Mouse (Mus musculus) neural tube, embryonic 13.5 days (tissue): Measurements from ENCODE around the gene Kmt2a. TPM values are rescaled to one million over a fixed set of nuclear protein-coding genes. Genes with fewer than 3 reads are reported as not detected.
A peak's percentile ranks its signal among the peaks of the same experiment; 100 is the strongest.
"Not testable (repeated sequence)": the region's sequence is repeated elsewhere in the genome, so short reads cannot be mapped to it uniquely, and the experiment has no call there.

Experiments
- ATAC-seq: fragments of 200-750 bp; cut with Nextera tagmentation; 2 replicates; pipeline ENCODE4 v1.8.0; 2017; ENCODE audit warnings: low read depth, mild to moderate bottlenecking, moderate TSS enrichment, moderate library complexity
- H3K27ac ChIP-seq: fragments of 300-500 bp; sonication (generic); replicated peaks from 2 replicates; pipeline ENCODE4 v1.5.1; 2015; ENCODE audit warnings: moderate library complexity, mild to moderate bottlenecking, inconsistent platforms
- H3K27me3 ChIP-seq: fragments of 300-500 bp; sonication (generic); 2 replicates; pipeline ENCODE4 v1.6.1; 2015; ENCODE audit warnings: mild to moderate bottlenecking, inconsistent platforms
- H3K36me3 ChIP-seq: fragments of 300-500 bp; sonication (generic); 2 replicates; pipeline ENCODE4 v1.6.1; 2015; ENCODE audit warnings: mild to moderate bottlenecking, inconsistent platforms
- H3K4me1 ChIP-seq: fragments of 300-500 bp; sonication (generic); replicated peaks from 2 replicates; pipeline ENCODE4 v1.6.1; 2015; ENCODE audit warnings: inconsistent platforms
- H3K4me2 ChIP-seq: fragments of 300-500 bp; sonication (generic); 2 replicates; pipeline ENCODE4 v1.6.1; 2015; ENCODE audit warnings: inconsistent platforms, mild to moderate bottlenecking, moderate library complexity
- H3K4me3 ChIP-seq: fragments of 300-500 bp; sonication (generic); 2 replicates; pipeline ENCODE4 v1.5.1; 2015; ENCODE audit warnings: mild to moderate bottlenecking, inconsistent platforms
- H3K9ac ChIP-seq: fragments of 300-500 bp; sonication (generic); 2 replicates; pipeline ENCODE4 v1.6.1; 2015; ENCODE audit warnings: moderate library complexity, mild to moderate bottlenecking, inconsistent platforms
- H3K9me3 ChIP-seq: fragments of 300-500 bp; sonication (generic); 2 replicates; pipeline ENCODE4 v1.6.1; 2016; ENCODE audit warnings: inconsistent platforms
- WGBS: fragments of 180-500 bp; shearing (Covaris S2); methylation state at CpG from one replicate; pipeline ENCODE4 v1.1.7; 2015; 5-methylcytosine and 5-hydroxymethylcytosine counted together
- polyA plus RNA-seq: library from polyadenylated mRNA; unstranded; fragments of >200 nt; fragmentation: Nextera tagmentation; extraction: Ambion mirVana; gene quantifications from 2 replicates; pipeline ENCODE4 v1.2.1, GENCODE M21; 2015

Gene Kmt2a
- polyA plus RNA-seq, 1 experiment from 2014 or later: 25.0 TPM

GRCm38 (mm10) chr9:44772392-44772749 is 108.7 kb downstream of the Kmt2a start:
- Histone ChIP-seq H3K9me3 (no peaks in the 10 kb centered on the region), H3K27ac (peak overlapping the region; percentile 39; the same call in 1 of the 2 replicates), H3K4me1 (peaks cover 23% of the 10 kb centered on the region), H3K9ac (peak overlapping the region; percentile 36; the same call in 1 of the 2 replicates), H3K4me2 (no peak overlapping the region), H3K4me3 (no peak overlapping the region), H3K27me3 (no peaks in the 10 kb centered on the region), H3K36me3 (peaks cover 19% of the 10 kb centered on the region)
- WGBS: 24% methylated on average over 5 of the region's 5 CpGs
- no peak for ATAC-seq

- H3K27me3 ChIP-seq: no peaks in the 10 kb centered on the region
- no peak overlapping the region for H3K4me2 ChIP-seq
- H3K9me3 ChIP-seq: no peaks in the 10 kb centered on the region
- H3K4me1 ChIP-seq: peaks cover 29% of the 10 kb centered on the region
- no peak overlapping the region for H3K9ac ChIP-seq
- WGBS: 92% methylated on average over 5 of the region's 5 CpGs
- peaks cover 16% of the 10 kb centered on the region for H3K36me3 ChIP-seq
- ATAC-seq: no peak
- H3K4me3 ChIP-seq: no peak overlapping the region
- no peak overlapping the region for H3K27ac ChIP-seq
Measured at GRCm38 (mm10) chr9:44771376-44771775, 109.7 kb downstream of the Kmt2a start.

DNA sequence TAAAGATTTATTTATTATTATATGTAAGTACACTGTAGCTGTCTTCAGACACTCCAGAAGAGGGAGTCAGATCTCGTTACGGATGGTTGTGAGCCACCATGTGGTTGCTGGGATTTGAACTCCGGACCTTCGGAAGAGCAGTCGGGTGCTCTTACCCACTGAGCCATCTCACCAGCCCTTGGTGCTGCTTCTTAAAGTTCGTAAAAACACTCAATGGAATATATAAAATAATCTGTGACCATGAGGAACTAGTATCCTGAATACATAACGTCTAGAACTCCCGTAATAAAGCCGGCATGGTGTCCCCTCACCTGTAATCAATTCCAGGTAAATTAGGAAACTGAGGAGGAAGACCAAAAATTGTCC is 113.1 kb downstream of the Kmt2a start:
- WGBS: 39% methylated on average over 9 of the region's 9 CpGs

GRCm38 (mm10) chr9:44767101-44768028 is 113.7 kb downstream of the Kmt2a start, which contains the start of the genes Arcn1 and Ift46:
TSS of gene Arcn1 (minus strand) at chr9:44767845.
TSS of gene Ift46 (plus strand) at chr9:44767908.
- Histone ChIP-seq H3K4me2 (peak within 1 kb of the TSS; percentile 81), H3K27me3 (no peaks in the 10 kb centered on the region), H3K4me1 (peaks cover 30% of the 10 kb centered on the region), H3K4me3 (peak within 1 kb of the TSS; percentile 99), H3K9me3 (no peaks in the 10 kb centered on the region), H3K36me3 (no peaks in the 10 kb centered on the region), H3K27ac (peak within 1 kb of the TSS; percentile 96), H3K9ac (peak within 1 kb of the TSS; percentile 96)
- WGBS: under 1% methylated on average over 73 of the region's 82 CpGs
- peak; percentile 92 for ATAC-seq

More for the DNA sequence above, 113.1 kb downstream of the Kmt2a start:
- H3K9ac ChIP-seq, H3K36me3 ChIP-seq, ATAC-seq, H3K27me3 ChIP-seq, H3K9me3 ChIP-seq: not testable (repeated sequence)
- peak overlapping the region; percentile 99 for H3K4me3 ChIP-seq
- H3K27ac ChIP-seq: peak overlapping the region; percentile 59; the same call in 1 of the 2 replicates
- H3K4me1 ChIP-seq: peaks cover 30% of the 10 kb centered on the region
- peak overlapping the region; percentile 81 for H3K4me2 ChIP-seq

DNA sequence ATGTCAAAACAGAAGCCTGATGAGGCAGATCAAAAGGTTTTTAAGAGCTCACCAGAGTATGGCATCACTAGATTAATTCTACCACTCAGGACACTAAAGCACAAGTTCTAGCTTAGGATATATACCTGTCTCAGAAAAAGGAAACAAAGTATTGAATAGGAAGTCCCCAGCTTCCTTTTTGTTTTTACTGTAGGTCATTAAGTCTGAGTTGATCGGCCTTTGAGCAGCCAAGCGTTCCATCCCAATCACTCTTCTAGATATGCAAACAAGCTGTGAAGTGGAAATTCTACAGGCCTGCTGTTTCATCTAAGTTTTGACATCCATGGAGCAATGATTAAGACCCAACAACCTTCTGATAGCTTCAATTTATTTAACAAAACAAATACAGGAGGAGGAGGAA is 120.2 kb downstream of the Kmt2a start:
- 82% methylated on average over 2 of the region's 2 CpGs for WGBS
- no peak overlapping the region for H3K4me2 ChIP-seq
- H3K4me1 ChIP-seq: peaks cover 19% of the 10 kb centered on the region
- H3K36me3 ChIP-seq: peaks cover 23% of the 10 kb centered on the region
- no peaks in the 10 kb centered on the region for H3K9me3 ChIP-seq
- H3K9ac ChIP-seq: no peak overlapping the region
- H3K4me3 ChIP-seq: no peak overlapping the region
- H3K27ac ChIP-seq: no peak overlapping the region
- ATAC-seq: no peak
- no peaks in the 10 kb centered on the region for H3K27me3 ChIP-seq

Other genes with a start within 250 kb of the Kmt2a start
- gene Treh, start 208.1 kb downstream of the Kmt2a start, polyA plus RNA-seq: not detected in 2 replicates
- 42.5 and 43.7 TPM in 2 replicates for gene Phldb1, start 146.1 kb downstream of the Kmt2a start, polyA plus RNA-seq
- gene Arcn1, start 113.5 kb downstream of the Kmt2a start, polyA plus RNA-seq: 147 and 168 TPM in 2 replicates
- 172 and 174 TPM in 2 replicates for gene Ift46, start 113.4 kb downstream of the Kmt2a start, polyA plus RNA-seq
- 13.8 and 14.1 TPM in 2 replicates for gene Tmem25, start 82.0 kb downstream of the Kmt2a start, polyA plus RNA-seq
- gene Ttc36, start 78.2 kb downstream of the Kmt2a start, polyA plus RNA-seq: not detected in 2 replicates
- gene Atp5l, start 39.4 kb upstream of the Kmt2a start, polyA plus RNA-seq: 725 and 838 TPM in 2 replicates
- gene Ube4a, start 84.3 kb upstream of the Kmt2a start, polyA plus RNA-seq: 38.1 and 39.8 TPM in 2 replicates
- not detected in 2 replicates for gene Cd3g, start 99.1 kb upstream of the Kmt2a start, polyA plus RNA-seq
- gene Cd3d, start 100.5 kb upstream of the Kmt2a start, polyA plus RNA-seq: not detected in 2 replicates
- 0.32 TPM in 1 of 2 replicates, not detected in the other for gene Cd3e, start 128.3 kb upstream of the Kmt2a start, polyA plus RNA-seq
- 0.59 and 1.3 TPM in 2 replicates for gene Mpzl2, start 158.5 kb upstream of the Kmt2a start, polyA plus RNA-seq
- 0.92 and 1.2 TPM in 2 replicates for gene Mpzl3, start 173.9 kb upstream of the Kmt2a start, polyA plus RNA-seq
- gene Jaml, start 197.9 kb upstream of the Kmt2a start, polyA plus RNA-seq: 0.20 and 0.23 TPM in 2 replicates
- 9.2 and 9.7 TPM in 2 replicates for gene Scn2b, start 236.5 kb upstream of the Kmt2a start, polyA plus RNA-seq